Mouse (Mus musculus) lung, adult 18-20 months (tissue): ENCODE measurements around the gene Glp2r.
A peak's percentile ranks its signal among the peaks of the same experiment; 100 is the strongest.

Experiments
- DNase-seq, 2 experiments: peaks; one replicate each; pipeline ENCODE4 v3.0.0; 2022; ENCODE audit warnings: mixed read lengths in 2 of 2

Glp2r gene

DNA sequence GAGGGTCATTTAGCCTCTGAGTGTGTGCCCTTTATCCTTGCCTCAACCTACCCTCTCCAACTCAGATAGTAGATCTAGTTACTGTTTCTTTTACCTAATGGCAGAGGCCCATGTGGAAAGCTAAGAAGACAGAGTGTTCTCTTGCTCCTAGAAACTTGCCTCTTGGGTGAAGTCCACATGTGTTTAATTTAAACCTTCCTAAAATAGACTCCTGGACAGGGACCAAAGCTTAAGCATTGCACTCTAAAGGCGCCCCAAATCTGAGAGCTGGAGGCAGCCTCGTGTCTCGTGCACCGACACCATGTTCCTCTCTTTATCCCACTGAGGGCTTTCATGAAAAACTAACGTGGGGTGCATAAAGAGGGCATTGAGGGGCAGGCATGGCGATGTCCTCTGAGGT is 43.9 kb downstream of the Glp2r start:
- DNase-seq = no peak

DNA sequence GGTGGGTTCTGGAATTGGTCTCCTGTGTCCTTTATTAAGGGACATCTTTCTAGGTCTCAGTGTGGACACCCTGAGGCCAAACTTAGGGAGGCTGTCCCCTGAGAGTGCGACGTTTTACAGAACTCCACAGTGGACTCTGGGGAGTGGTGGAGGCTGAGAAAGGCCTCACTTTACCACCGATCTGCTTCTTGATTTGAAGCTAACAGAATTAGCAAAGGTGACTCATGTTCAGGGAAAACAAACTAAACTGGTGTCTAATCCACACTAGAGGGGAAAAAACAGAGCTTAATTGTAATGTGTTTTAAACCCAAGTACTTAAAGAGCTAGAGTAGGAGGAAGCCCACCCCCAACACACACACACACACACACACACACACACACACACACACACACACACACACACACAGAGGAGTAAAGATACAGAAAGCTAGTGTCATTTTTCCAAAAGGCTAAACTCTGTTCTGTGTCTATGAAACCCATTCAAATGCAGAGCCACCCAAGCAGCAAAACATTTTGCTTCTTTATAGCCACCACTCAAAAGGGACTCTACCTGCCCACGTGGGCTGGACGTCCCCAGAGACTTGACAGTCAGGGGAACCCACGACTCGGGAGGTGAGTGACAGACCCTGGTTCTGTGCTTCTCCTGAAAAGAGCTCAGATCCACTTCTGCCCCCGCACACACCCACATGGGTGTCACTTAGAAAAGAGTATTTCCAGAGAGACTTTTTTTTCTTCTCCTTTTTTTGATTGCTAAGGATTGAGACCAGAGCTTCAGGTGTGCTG is 47.5 kb downstream of the Glp2r start:
- no peak for DNase-seq

DNA sequence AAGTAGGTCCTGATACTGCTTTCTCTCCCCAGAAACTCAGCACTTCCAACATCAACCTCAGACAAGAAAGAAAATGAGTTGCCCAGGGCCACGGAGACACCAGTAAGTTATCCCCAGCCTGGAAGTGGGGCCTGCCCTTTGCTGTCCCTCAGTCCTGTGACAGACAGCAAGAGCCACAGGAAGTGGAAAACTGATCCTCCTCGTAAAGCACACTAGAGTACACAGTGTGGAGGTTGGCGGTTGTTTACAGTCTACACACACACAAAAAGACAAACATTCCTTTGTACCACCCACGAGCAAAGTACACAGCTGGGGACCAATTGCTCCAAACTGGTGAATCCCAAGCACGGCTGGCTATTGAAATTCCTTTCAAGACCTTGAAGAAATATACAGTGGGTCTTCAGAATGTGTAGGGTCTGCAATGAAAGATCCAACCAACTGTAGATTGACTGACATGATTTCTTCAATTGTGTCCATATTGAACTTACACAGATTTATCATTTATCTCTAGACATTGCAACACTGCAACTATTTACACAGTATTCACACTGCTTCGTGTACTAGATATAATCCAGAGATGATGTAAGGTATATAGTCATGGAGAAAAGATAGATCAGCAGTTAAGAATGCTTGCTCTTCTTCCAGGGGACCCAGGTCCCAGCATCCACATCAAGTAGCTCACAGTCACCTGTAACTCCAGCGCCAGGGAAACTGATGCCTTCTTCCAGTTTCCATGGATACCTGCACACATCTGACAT is 48.4 kb downstream of the Glp2r start:
- peak in 1 of 2 experiments; percentile 1 for DNase-seq

DNA sequence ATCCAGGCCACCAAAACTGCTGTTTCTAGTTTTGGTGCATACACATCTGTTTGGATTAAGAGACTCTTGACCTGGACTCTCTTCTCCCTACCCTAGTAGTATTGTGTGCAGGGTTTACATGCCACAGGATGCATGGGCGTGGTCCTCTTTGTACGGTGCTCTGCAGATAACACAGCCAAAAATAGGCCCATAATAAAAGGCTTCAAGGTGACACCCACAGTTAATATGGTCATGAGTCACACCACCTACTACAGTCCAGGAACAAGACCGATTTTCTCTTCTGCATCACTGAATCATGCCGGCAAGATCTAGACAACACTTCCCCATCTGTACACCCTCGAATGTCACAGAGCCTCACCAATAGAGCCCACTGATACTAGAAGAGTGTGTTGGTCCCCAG is 49.5 kb downstream of the Glp2r start:
- no peak for DNase-seq

DNA sequence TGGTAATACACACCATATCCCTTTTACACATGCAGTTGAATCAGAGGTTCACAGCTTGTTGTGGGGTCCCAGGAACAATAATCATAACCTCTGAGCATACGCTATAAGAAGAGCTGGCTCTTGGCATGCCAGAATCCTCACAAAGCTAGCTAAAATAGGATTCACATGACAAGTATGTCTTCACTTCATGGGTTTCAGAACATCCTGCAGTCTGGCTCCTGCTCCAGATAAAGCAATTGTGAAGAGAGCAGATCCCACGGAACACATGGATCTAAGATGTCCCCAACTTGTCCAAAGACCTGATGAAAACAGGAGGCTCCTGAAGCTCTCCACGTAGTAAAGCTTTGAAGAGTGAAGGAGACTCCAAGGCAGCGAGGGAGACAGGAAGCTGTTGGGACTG is 55.6 kb downstream of the Glp2r start:
- DNase-seq = no peak

DNA sequence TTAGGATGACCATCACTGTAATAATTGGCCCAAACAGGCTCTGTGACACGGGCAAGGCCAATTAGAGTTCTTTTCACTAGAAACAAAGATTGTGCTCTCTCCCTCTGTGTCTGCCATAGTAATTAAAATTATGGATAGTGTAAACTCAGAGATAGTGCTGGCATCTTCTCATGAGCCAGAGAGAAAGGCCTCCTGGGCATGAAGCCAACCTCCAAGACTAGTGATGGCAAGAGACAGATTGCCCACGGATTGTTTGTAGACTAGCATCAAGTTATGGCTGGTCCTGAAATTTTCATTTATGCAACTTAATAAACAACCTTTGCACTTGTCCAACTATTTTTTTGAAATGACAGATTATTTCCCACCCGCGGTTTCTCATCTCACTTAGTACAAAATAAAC is 58.0 kb downstream of the Glp2r start:
- DNase-seq = no peak

DNA sequence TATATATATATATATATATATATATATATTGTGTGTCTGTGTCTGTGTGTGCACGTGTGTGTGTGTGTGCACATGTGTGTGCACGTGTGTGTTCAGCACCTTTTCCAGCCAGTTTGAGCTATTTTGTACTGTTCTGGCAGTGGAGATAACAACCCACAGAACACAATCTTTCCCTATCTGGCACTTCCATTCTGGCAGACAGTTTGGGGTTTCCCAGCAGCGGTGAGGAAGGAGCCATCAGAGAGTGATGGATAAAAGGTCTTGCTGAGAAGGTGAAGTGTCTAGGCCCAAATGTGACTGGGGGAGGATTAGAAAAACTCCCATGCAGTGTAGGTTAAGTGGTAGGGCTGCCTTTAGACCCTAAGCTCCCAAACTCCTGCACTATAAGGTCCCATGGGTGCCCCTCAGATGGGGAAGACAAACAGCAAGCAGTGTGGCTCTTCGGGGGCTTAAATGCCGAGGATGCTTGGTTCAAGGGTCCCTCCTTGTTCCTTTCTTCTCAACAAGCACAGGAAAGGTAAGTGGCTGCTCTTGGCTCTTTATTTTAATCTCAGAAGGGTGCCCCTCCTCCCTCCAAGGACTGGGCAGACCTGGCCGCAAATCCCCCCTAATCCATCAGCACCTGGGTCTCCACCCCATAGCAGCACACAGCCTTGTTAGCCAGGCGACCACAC is 76.1 kb downstream of the Glp2r start, which contains the start of gene Rcvrn:
Rcvrn (plus strand) TSS at position 624 of the 674 bp plus-strand sequence.
- no peak for DNase-seq

DNA sequence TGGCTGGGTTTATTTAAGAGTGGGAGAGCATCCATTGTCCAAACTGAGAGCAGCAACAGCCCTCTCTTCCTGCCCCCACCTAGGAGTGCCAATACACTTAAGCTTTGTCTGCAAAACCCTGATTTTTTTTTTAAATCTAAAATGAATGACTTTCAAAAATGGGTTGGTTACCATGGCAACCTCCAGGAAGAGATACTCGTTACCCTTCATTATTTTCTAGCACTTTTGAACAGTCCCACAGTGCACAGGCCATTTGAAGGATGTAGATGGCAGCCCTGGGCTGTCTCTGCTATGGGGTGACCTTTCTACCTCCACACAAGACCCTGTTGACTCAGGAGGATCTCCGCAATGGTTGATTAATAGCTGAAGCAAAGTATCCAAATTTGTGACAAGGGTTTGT is 84.8 kb downstream of the Glp2r start:
- DNase-seq = no peak

DNA sequence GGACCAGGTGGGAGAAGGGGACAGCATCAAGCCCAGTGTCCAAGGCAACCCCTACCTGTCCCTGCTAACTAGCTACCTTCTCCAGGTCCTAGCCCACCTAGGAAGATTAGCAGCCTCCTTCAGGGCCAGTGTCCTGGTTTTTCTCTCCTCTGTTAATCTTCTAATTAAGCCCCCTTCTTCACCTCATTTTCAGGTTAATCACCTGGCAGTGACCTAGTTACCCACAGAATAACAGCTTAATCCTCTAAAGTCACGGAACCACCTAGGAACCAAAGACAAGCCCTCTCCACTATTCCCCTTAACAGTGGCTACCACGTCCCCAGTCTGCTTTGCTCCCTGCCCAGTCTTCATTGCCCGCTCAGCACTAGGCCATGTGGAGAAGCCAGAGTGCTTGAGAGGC is 89.1 kb downstream of the Glp2r start:
- DNase-seq = no peak

DNA sequence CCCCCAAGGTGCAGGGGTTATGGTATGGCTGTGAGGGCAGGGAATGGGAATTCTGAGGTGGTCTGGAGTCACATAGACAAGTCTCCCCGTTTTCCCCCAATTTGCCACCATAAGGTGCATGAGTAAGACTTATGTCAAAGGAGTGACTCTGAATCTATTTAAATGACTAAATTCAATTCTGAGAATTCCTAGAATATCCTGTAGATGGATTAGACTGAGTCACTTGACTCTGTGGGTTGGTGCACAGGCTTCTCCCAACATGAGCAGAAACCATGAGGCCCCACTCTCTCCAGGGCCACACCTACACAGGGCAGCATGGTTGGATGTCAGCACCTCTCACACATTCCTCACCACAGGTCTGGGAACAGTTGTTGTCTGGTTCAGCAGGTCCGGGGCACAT is 91.0 kb downstream of the Glp2r start:
- DNase-seq = no peak

DNA sequence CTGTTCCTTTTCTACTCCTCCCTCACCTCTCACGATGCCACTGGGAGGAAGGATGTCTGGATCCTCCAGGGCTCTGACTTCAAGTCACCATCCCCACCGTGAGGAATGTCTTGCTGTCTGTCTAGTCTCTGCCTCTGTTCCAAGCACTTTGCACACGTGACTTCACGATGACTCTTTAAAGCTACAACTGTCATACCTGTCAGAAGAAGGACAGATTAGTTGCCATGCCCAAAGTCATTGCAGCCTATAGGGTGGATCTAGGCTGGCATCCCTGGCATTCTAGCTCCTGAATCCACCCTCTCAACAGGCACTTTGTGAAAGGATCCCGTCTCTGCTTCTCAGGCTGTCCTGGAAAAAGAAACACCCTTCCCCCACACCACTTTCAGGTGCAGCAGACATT is 91.7 kb downstream of the Glp2r start:
- no peak for DNase-seq

DNA sequence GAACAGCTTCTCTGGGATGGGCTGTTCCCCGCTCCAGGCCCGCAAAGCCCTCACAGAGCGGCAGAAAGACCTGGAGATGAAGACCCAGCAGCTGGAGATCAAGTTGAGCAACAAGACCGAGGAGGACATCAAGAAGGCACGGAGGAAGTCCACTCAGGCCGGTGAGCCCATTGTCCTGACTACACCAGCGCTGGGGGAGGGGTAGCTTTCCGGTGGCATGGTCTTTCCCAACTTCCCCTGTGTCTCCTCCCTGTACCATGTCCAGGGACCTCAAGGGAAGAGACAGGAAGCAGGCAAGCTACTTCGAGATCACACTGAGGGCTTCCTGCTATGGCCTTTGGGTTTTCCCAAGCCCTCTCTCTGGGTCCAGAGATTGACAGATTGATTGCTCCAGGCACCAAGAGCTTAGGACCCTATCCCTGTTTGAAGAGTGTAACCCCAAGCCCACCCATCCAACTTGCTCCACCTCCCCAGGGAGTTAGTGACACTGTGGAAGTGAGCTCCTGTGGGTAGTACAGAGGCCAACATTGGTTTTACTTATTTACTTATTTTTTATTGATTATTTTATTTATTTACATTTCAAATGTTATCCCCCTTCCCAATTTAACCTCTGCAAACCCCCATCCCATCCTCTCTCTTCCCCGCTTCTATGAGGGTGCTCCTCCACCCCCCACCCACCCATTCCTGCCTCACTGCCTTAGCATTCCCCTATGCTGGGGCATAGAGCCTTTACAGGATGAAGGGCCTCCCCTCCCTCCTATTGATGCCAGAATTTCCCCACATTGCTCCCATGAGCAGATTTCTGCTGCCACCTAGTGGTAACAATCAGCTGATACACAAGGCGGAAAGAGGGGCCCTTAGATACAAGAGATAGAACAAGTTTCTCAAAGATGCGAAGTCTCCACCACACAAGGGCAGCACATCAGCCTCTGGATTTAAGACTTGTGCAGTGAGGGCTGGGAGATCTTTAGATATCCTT is 95.1 kb downstream of the Glp2r start:
- peak; percentile 31 to 58 for DNase-seq

DNA sequence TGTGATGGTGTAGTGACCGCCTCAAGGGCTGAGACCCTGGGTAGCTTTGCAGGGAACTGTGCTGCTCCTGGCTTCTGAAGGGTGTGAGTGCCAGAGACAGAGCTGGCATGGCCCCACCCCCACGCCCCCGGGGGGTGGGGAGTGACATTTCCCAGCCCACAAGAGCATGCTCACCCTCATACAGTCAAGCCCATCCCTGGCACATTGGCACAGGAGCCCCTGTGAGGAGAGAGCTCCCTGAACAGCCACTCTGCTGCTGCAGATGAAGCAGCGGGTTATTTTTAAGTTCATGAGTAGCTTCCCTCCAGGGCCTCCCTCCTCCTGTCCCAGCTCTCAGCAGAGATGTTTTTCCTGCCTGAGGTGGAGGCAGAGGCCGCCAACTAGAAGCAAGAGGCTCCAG is 98.8 kb downstream of the Glp2r start:
- no peak for DNase-seq

DNA sequence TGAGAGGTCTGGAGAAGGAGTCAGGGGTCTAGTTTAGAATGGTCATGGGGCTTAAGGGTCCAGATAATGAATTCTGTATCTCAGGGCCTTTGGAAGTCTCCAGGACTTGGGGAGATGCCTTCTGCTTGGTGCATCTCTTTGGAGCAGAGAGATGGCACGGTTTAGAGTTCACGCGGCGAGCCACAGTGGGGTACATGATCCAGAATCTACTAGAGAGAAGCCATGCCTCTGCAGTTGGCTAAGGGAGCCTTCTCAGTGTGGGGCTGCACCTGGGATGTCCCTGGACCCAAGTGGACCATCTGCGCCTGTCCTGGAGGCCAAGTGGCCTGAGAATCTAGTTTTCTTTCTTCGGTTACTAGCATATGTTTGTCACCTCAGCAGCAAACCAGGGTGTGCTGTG is 100.9 kb downstream of the Glp2r start:
- DNase-seq = no peak

DNA sequence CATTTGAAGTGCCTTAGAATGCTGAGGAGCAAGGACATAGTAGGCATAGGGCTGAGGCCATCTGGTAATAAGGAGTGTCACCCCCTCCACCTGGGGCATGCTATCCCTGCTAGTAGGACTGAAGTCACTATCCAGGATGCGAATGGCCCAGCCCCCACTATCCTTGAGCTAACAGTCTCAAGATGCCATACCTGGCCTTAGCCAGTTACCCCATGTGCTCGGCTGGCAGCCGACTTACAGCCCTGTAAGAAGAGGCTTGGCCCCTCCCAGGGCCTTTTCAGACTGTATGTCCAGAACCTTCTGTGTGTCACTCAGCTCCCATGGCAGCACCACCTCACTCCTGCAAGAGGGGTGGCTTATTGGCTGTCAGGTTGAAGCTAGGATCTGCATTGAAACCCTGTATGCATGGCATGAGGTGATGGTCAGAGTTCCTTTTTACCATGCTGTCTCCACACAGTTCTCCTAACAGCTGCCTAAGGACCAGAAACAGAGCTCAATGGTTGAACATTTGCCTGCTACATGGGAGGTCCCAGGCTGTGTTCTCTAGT is 102.4 kb downstream of the Glp2r start:
- no peak for DNase-seq

DNA sequence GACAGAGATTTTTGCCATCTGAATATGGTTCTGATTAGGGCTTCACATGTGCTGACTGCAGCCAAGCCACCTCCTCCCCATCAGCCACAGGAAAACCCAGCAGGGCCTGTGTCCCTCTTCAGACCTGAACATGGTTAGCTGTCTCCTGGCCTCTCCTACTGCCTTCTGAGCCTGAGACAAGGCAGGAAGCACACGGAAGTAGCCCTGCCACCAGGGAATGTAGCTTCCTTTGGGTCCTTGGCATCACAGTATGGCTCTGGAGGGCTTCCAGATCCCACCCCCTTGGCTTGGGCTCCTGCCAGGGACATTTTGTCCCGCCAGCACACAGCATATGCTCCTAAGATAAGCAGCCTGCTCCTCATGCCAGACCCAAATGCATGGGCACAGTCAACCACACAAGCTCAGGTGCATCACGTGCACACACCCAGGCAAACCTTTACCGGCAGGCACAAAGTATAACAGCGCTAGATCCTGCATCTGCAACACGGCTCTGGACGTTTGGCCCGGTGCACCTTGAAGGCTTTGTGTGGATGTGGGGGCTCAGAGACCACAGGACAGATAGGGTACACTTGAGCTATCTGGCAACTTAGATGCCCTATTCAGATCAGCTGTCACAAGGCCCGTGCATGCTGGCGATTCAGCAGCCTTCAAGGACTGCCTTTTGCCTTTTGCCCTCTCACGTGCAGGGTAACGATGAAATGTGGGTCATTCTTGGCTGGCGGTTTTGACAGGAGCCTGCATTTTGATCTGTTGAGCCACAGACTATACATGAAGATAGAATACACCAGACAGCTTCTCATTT is 103.2 kb downstream of the Glp2r start:
- DNase-seq = peak; percentile 77 to 78

DNA sequence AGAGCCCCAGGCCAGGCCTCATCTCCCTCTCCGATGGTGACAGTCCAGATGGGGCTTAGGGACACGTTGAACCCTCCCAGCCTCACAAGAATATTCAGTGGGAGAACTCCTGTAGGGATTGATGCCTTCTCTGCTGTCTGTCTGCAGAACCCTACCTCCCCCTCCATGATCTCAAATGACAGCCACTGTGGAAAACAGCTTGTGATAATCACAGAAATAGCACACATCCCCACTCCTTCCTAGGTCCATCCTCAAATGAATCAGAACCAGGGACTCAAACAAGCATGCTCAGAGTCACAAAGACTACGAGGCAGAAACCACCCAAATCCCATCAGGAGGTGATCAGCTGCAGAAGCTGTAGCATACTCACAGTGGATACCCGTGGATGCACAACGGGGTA is 104.8 kb downstream of the Glp2r start:
- no peak for DNase-seq

DNA sequence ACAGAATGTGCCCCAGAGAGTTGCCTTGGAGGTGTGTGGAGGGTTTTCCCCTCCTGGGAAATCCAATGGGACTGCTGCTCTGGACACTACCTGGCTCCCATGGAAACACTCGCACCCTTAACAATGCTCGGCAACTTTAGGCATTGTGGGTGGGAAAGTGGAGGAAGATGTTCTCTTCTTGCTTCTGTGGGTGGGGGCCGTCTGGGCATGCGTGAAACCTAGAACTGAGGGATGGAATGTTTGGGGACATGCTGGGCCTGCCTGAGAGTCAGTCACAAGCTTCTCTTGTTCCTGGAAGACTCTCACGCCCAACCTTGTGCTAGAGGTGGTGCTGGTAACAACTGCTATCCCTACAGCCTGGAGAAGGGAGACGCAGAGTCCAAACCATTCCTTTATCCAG is 106.0 kb downstream of the Glp2r start:
- no peak for DNase-seq

DNA sequence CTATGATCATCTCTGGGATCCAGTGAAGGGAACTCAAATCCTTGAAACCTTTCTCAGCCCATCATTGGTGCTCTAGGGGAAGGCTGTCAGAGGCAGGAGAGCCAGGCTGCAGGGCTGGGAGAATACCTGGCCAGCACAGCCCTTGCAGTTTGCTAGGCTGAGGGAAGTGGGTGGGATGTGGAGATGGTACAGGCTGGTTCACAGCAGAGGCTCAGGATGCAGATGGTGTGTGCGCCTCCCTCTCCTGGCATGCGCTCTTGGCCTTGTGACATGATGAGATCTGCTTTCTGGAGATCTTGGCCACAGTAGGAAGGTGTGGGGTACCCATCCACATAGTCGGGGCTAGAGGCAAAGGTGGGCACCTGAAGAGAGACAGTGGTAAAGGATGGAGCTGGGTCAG is 106.7 kb downstream of the Glp2r start:
- no peak for DNase-seq

DNA sequence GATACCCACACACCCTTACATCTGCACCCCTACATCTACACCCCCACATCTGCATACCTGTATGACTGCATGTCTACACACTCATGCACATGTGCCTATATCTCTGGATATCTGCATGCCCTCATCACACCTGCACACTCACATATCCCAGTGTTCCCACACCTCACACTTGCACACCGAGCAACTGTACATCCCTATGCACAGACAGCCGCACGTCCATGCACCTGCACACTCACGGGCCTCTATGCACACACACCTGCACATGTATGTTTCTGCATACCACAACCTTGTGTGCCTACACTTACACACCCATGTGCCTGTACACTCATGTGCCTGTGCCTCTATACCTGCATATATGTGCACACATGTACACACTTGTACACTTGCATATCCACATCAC is 107.5 kb downstream of the Glp2r start:
- DNase-seq = no peak

DNA sequence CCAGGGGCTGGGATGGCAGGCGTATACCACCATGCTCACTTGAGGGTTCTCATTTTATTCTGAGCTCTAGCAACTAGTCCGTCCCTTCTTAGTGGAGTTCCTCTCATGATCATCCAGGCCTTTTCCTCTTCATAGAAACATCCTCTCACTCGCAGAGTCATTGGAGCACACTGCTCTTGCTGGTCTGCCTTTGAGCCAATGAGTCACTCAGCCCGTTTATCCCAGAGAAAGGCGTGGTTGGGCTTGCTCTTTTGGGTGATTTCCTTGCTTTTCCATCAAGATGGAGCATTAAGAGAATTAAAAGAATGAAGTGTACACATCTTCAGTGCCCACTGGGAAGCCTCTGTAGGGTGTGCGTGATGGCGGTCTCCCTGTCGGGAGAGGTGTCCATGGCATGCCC is 109.5 kb downstream of the Glp2r start:
- no peak for DNase-seq
